Mouse (Mus musculus): Measurements from ENCODE around the gene Hps4.
"Not testable (repeated sequence)": the region's sequence is repeated elsewhere in the genome, so short reads cannot be mapped to it uniquely, and the experiment has no call there.

- not testable (repeated sequence) for TF ChIP-seq POLR2A, CTCF (IDR thresholded peaks at IDR 0.05; ENCODE audit: extremely low read depth, insufficient read depth, low read length)
Measured at GRCm38 (mm10) chr5:112319343-112319742, 23.5 kb upstream of the Hps4 start.
